Mouse (Mus musculus): Measurements from ENCODE around the gene Manba. TPM values are rescaled to one million over a fixed set of nuclear protein-coding genes. Genes with fewer than 3 reads are reported as not detected.
A peak's percentile ranks its signal among the peaks of the same experiment; 100 is the strongest.

The Manba gene
- polyA plus RNA-seq, 2 experiments, result 4.2 to 6.5 TPM

GRCm38 (mm10) chr3:135438913-135439531 lies 46.4 kb upstream of the Manba start:
- WGBS, result 0% methylated on average over 18 of the region's 76 CpGs
- peak overlapping the region; percentile 96 for H3K4me2 ChIP-seq (replicated peaks; ENCODE audit: low read depth, low read length, severe bottlenecking)
- no peaks in the 10 kb centered on the region for H3K9me3 ChIP-seq (ENCODE audit: control insufficient read depth, low read length)
- DNase-seq (ENCODE audit: low spot score), result peak; percentile 77
- peaks cover 10% of the 10 kb centered on the region for H3K4me1 ChIP-seq (ENCODE audit: control insufficient read depth, insufficient read depth, low read length)
- peak overlapping the region; percentile 87 for H3K4me3 ChIP-seq (replicated peaks; ENCODE audit: low read length)
- no peaks in the 10 kb centered on the region for H3K27me3 ChIP-seq (ENCODE audit: control insufficient read depth, insufficient read depth, low read length)
- H3K36me3 ChIP-seq (ENCODE audit: control insufficient read depth, insufficient read depth, low read length), result peaks cover 29% of the 10 kb centered on the region
- H3K9ac ChIP-seq (ENCODE audit: low read depth, low read length, severe bottlenecking), result peak overlapping the region; percentile 99
- TF ChIP-seq POLR2A (IDR thresholded peaks at IDR 0.05; ENCODE audit: borderline replicate concordance, extremely low read depth, insufficient read depth, insufficient read length), result no peak
- peak overlapping the region; percentile 100 for H3K27ac ChIP-seq (replicated peaks; ENCODE audit: low read depth, low read length)
- ATAC-seq (ENCODE audit: low FRiP score, low read depth), result peak; percentile 45

- 3% methylated on average over 15 of the region's 15 CpGs for WGBS
These were observed 45.8 kb upstream of the Manba start for GRCm38 (mm10) chr3:135439651-135440050.

GRCm38 (mm10) chr3:135440221-135440620 lies 45.2 kb upstream of the Manba start:
- Histone ChIP-seq H3K27ac (replicated peaks; ENCODE audit: low read depth, low read length) (no peak overlapping the region), H3K9me3 (ENCODE audit: control insufficient read depth, low read length) (no peaks in the 10 kb centered on the region), H3K4me2 (replicated peaks; ENCODE audit: low read depth, low read length, severe bottlenecking) (peak overlapping the region; percentile 96), H3K4me1 (ENCODE audit: control insufficient read depth, insufficient read depth, low read length) (peaks cover 10% of the 10 kb centered on the region), H3K36me3 (ENCODE audit: control insufficient read depth, insufficient read depth, low read length) (peaks cover 32% of the 10 kb centered on the region), H3K4me3 (replicated peaks; ENCODE audit: low read length) (peak overlapping the region; percentile 87), H3K27me3 (ENCODE audit: control insufficient read depth, insufficient read depth, low read length) (no peaks in the 10 kb centered on the region), H3K9ac (ENCODE audit: low read depth, low read length, severe bottlenecking) (peak overlapping the region; percentile 99)
- no peak for ATAC-seq (ENCODE audit: low FRiP score, low read depth)
- peak; percentile 15; the same call in 1 of the 2 replicates for TF ChIP-seq POLR2A (IDR thresholded peaks at IDR 0.05; ENCODE audit: borderline replicate concordance, extremely low read depth, insufficient read depth, insufficient read length)
- WGBS, result 17% methylated on average over 7 of the region's 7 CpGs
- DNase-seq (ENCODE audit: low spot score), result peak; percentile 28

More at GRCm38 (mm10) chr3:135439651-135440050, 45.8 kb upstream of the Manba start:
- peak overlapping the region; percentile 100 for H3K27ac ChIP-seq (replicated peaks; ENCODE audit: low read depth, low read length)
- H3K27me3 ChIP-seq (ENCODE audit: control insufficient read depth, insufficient read depth, low read length), result no peaks in the 10 kb centered on the region
- H3K9me3 ChIP-seq (ENCODE audit: control insufficient read depth, low read length), result no peaks in the 10 kb centered on the region
- no peak for DNase-seq (ENCODE audit: low spot score)
- peak overlapping the region; percentile 99 for H3K9ac ChIP-seq (ENCODE audit: low read depth, low read length, severe bottlenecking)
- H3K4me2 ChIP-seq (replicated peaks; ENCODE audit: low read depth, low read length, severe bottlenecking), result peak overlapping the region; percentile 96
- ATAC-seq (ENCODE audit: low FRiP score, low read depth), result no peak
- H3K4me1 ChIP-seq (ENCODE audit: control insufficient read depth, insufficient read depth, low read length), result peaks cover 10% of the 10 kb centered on the region
- no peak for TF ChIP-seq POLR2A (IDR thresholded peaks at IDR 0.05; ENCODE audit: borderline replicate concordance, extremely low read depth, insufficient read depth, insufficient read length)
- H3K4me3 ChIP-seq (replicated peaks; ENCODE audit: low read length), result peak overlapping the region; percentile 87
- H3K36me3 ChIP-seq (ENCODE audit: control insufficient read depth, insufficient read depth, low read length), result peaks cover 28% of the 10 kb centered on the region

GRCm38 (mm10) chr3:135440621-135441020 lies 44.8 kb upstream of the Manba start:
- 37% methylated on average over 10 of the region's 10 CpGs for WGBS
- no peak overlapping the region for H3K27ac ChIP-seq (replicated peaks; ENCODE audit: low read depth, low read length)
- ATAC-seq (ENCODE audit: low FRiP score, low read depth) (no peak), DNase-seq (ENCODE audit: low spot score) (no peak)
- peaks cover 10% of the 10 kb centered on the region for H3K4me1 ChIP-seq (ENCODE audit: control insufficient read depth, insufficient read depth, low read length)
- H3K36me3 ChIP-seq (ENCODE audit: control insufficient read depth, insufficient read depth, low read length), result peaks cover 32% of the 10 kb centered on the region
- H3K9ac ChIP-seq (ENCODE audit: low read depth, low read length, severe bottlenecking), result peak overlapping the region; percentile 99
- no peaks in the 10 kb centered on the region for H3K9me3 ChIP-seq (ENCODE audit: control insufficient read depth, low read length)
- no peaks in the 10 kb centered on the region for H3K27me3 ChIP-seq (ENCODE audit: control insufficient read depth, insufficient read depth, low read length)
- no peak for TF ChIP-seq POLR2A (IDR thresholded peaks at IDR 0.05; ENCODE audit: borderline replicate concordance, extremely low read depth, insufficient read depth, insufficient read length)
- peak overlapping the region; percentile 96 for H3K4me2 ChIP-seq (replicated peaks; ENCODE audit: low read depth, low read length, severe bottlenecking)
- H3K4me3 ChIP-seq (replicated peaks; ENCODE audit: low read length), result peak overlapping the region; percentile 87

GRCm38 (mm10) chr3:135444930-135445329 lies 40.5 kb upstream of the Manba start:
- Histone ChIP-seq H3K9me3 (ENCODE audit: control insufficient read depth, low read length) (no peaks in the 10 kb centered on the region), H3K36me3 (ENCODE audit: control insufficient read depth, insufficient read depth, low read length) (peaks cover 36% of the 10 kb centered on the region), H3K9ac (ENCODE audit: low read depth, low read length, severe bottlenecking) (no peak overlapping the region), H3K4me1 (ENCODE audit: control insufficient read depth, insufficient read depth, low read length) (peaks cover 3% of the 10 kb centered on the region; the same call in 1 of the 2 replicates), H3K4me2 (replicated peaks; ENCODE audit: low read depth, low read length, severe bottlenecking) (no peak overlapping the region), H3K27me3 (ENCODE audit: control insufficient read depth, insufficient read depth, low read length) (no peaks in the 10 kb centered on the region), H3K4me3 (replicated peaks; ENCODE audit: low read length) (no peak overlapping the region), H3K27ac (replicated peaks; ENCODE audit: low read depth, low read length) (no peak overlapping the region)
- ATAC-seq (ENCODE audit: low FRiP score, low read depth), result no peak
- no peak for TF ChIP-seq POLR2A (IDR thresholded peaks at IDR 0.05; ENCODE audit: borderline replicate concordance, extremely low read depth, insufficient read depth, insufficient read length)
- no peak for DNase-seq (ENCODE audit: low spot score)
